Mouse (Mus musculus): ENCODE data around the gene Mrpl48. TPM values are rescaled to one million over a fixed set of nuclear protein-coding genes. Genes with fewer than 3 reads are reported as not detected.

Mrpl48 gene
- total and polyA plus RNA-seq, 3 experiments: 39.5 to 67.3 TPM; not detected in 1

GRCm38 (mm10) chr7:100497982-100498381 lies 110.1 kb downstream of the Mrpl48 start:
- no peak for DNase-seq (ENCODE audit: low read depth, low spot score)
- Histone ChIP-seq H3K36me3 (ENCODE audit: control insufficient read depth in 1 of 2, insufficient read depth in 2 of 2, low read length in 2 of 2) (peaks cover 0 to 8% of the 10 kb centered on the region in 2 experiments; a peak in 3 of 4 replicates), H3K27me3 (ENCODE audit: control insufficient read depth in 1 of 2, insufficient read depth in 2 of 2, low read length in 2 of 2) (no peaks in the 10 kb centered on the region), H3K9me3 (replicated peaks; ENCODE audit: insufficient read depth, low read length) (no peaks in the 10 kb centered on the region), H3K4me1 (ENCODE audit: control insufficient read depth in 1 of 2, insufficient read depth in 2 of 2, low read length in 2 of 2) (peaks cover 3 to 19% of the 10 kb centered on the region in 2 experiments; a peak in 3 of 4 replicates), H3K27ac (ENCODE audit: control insufficient read depth, low read depth, low read length) (no peak overlapping the region), H3K9ac (ENCODE audit: control insufficient read depth, low read depth, low read length, poor library complexity, severe bottlenecking) (no peak overlapping the region), H3K4me3 (ENCODE audit: control insufficient read depth in 1 of 2, insufficient read depth in 1 of 2, low read depth in 2 of 2, low read length in 2 of 2) (no peak overlapping the region), H3K79me2 (ENCODE audit: control insufficient read depth, insufficient read depth, low read length, poor library complexity) (peaks cover 33% of the 10 kb centered on the region)
- TF ChIP-seq MAFK (IDR thresholded peaks at IDR 0.05; ENCODE audit: borderline replicate concordance, low read depth, low read length) (no peak), KAT2A (conservative IDR thresholded peaks at IDR 0.05; ENCODE audit: low read depth, low read length) (no peak), GABPA (IDR thresholded peaks at IDR 0.05; ENCODE audit: low read depth, low read length) (no peak), NRF1 (IDR thresholded peaks at IDR 0.05; ENCODE audit: insufficient read depth, low read depth, low read length, poor library complexity, severe bottlenecking) (no peak), UBTF (IDR thresholded peaks at IDR 0.05; ENCODE audit: borderline replicate concordance, insufficient read depth, low read depth, low read length) (no peak), POLR2AphosphoS2 (IDR thresholded peaks at IDR 0.05; ENCODE audit: low read length) (no peak)

GRCm38 (mm10) chr7:100497402-100497801 lies 110.7 kb downstream of the Mrpl48 start:
- Histone ChIP-seq H3K9me3 (replicated peaks; ENCODE audit: insufficient read depth, low read length) (no peaks in the 10 kb centered on the region), H3K9ac (ENCODE audit: control insufficient read depth, low read depth, low read length, poor library complexity, severe bottlenecking) (no peak overlapping the region), H3K36me3 (ENCODE audit: control insufficient read depth in 1 of 2, insufficient read depth in 2 of 2, low read length in 2 of 2) (peaks cover 0 to 8% of the 10 kb centered on the region in 2 experiments; a peak in 3 of 4 replicates), H3K27me3 (ENCODE audit: control insufficient read depth in 1 of 2, insufficient read depth in 2 of 2, low read length in 2 of 2) (no peaks in the 10 kb centered on the region), H3K79me2 (ENCODE audit: control insufficient read depth, insufficient read depth, low read length, poor library complexity) (peaks cover 37% of the 10 kb centered on the region), H3K27ac (ENCODE audit: control insufficient read depth, low read depth, low read length) (no peak overlapping the region), H3K4me1 (ENCODE audit: control insufficient read depth in 1 of 2, insufficient read depth in 2 of 2, low read length in 2 of 2) (peaks cover 3 to 19% of the 10 kb centered on the region in 2 experiments; a peak in 3 of 4 replicates), H3K4me3 (ENCODE audit: control insufficient read depth in 1 of 2, insufficient read depth in 1 of 2, low read depth in 2 of 2, low read length in 2 of 2) (no peak overlapping the region)
- no peak for DNase-seq (ENCODE audit: low read depth, low spot score)
- TF ChIP-seq MEF2A (IDR thresholded peaks at IDR 0.05; ENCODE audit: extremely low read depth, insufficient replicate concordance, low read depth, low read length, poor library complexity, severe bottlenecking) (no peak), USF1 (IDR thresholded peaks at IDR 0.05; ENCODE audit: low read depth, low read length) (no peak), ZKSCAN1 (IDR thresholded peaks at IDR 0.05; ENCODE audit: low read depth, low read length) (no peak), MXI1 (IDR thresholded peaks at IDR 0.05; ENCODE audit: low read depth, low read length) (no peak), ZNF384 (IDR thresholded peaks at IDR 0.05; ENCODE audit: low read depth, low read length) (no peak), UBTF (IDR thresholded peaks at IDR 0.05; ENCODE audit: borderline replicate concordance, insufficient read depth, low read depth, low read length) (no peak)

GRCm38 (mm10) chr7:100496791-100497190 lies 111.3 kb downstream of the Mrpl48 start:
- Histone ChIP-seq H3K36me3 (ENCODE audit: control insufficient read depth in 1 of 2, insufficient read depth in 2 of 2, low read length in 2 of 2) (peaks cover 0 to 11% of the 10 kb centered on the region in 2 experiments; a peak in 3 of 4 replicates), H3K9me3 (replicated peaks; ENCODE audit: insufficient read depth, low read length) (no peaks in the 10 kb centered on the region), H3K4me3 (ENCODE audit: control insufficient read depth in 1 of 2, insufficient read depth in 1 of 2, low read depth in 2 of 2, low read length in 2 of 2) (no peak overlapping the region), H3K9ac (ENCODE audit: control insufficient read depth, low read depth, low read length, poor library complexity, severe bottlenecking) (no peak overlapping the region), H3K4me1 (ENCODE audit: control insufficient read depth in 1 of 2, insufficient read depth in 2 of 2, low read length in 2 of 2) (peaks cover 3 to 17% of the 10 kb centered on the region in 2 experiments; a peak in 3 of 4 replicates), H3K79me2 (ENCODE audit: control insufficient read depth, insufficient read depth, low read length, poor library complexity) (peaks cover 37% of the 10 kb centered on the region), H3K27me3 (ENCODE audit: control insufficient read depth in 1 of 2, insufficient read depth in 2 of 2, low read length in 2 of 2) (no peaks in the 10 kb centered on the region), H3K27ac (ENCODE audit: control insufficient read depth, low read depth, low read length) (no peak overlapping the region)
- DNase-seq (ENCODE audit: low read depth, low spot score): no peak
- TF ChIP-seq ETS1 (IDR thresholded peaks at IDR 0.05; ENCODE audit: low read depth, low read length) (no peak), MAFK (IDR thresholded peaks at IDR 0.05; ENCODE audit: borderline replicate concordance, low read depth, low read length) (no peak), GATA1 (IDR thresholded peaks at IDR 0.05; ENCODE audit: low read depth, low read length) (no peak), MEF2A (IDR thresholded peaks at IDR 0.05; ENCODE audit: extremely low read depth, insufficient replicate concordance, low read depth, low read length, poor library complexity, severe bottlenecking) (no peak), SMC3 (IDR thresholded peaks at IDR 0.05; ENCODE audit: low read depth, low read length) (no peak)
